Mouse (Mus musculus): ENCODE results near the gene Dhrs11. TPM values are rescaled to one million over a fixed set of nuclear protein-coding genes. Genes with fewer than 3 reads are reported as not detected.
"Not testable (repeated sequence)": the region's sequence is repeated elsewhere in the genome, so short reads cannot be mapped to it uniquely, and the experiment has no call there.

The Dhrs11 gene
- 5.5 TPM for polyA plus RNA-seq (2012; fragmentation: generic; extraction: Trizol)
- long read RNA-seq, experiment 1, partial matches to known transcripts = 1 of 3 reads
- long read RNA-seq, experiment 1, other reads (novel, unspliced or antisense) = 0 of 3 reads
- long read RNA-seq, experiment 2, partial matches to known transcripts = 0 of 4 reads
- long read RNA-seq, experiment 2, other reads (novel, unspliced or antisense) = 2 of 4 reads

GRCm38 (mm10) chr11:84828516-84829399 is at the start of gene Dhrs11:
Gene Dhrs11, minus strand, starts transcription at chr11:84828994.
- Histone ChIP-seq H3K79me3 (ENCODE audit: low read depth) (peaks cover 7% of the 10 kb centered on the region), H3K36me3 (ENCODE audit: control insufficient read depth, insufficient read depth) (peaks cover 53% of the 10 kb centered on the region), H3ac (ENCODE audit: control insufficient read depth, insufficient read length, low read depth) (peak within 1 kb of the TSS; percentile 68), H3K27me3 (ENCODE audit: control insufficient read depth, insufficient read depth, insufficient read length) (no peaks in the 10 kb centered on the region), H3K4me3 (ENCODE audit: insufficient read depth, poor library complexity, severe bottlenecking) (peak within 1 kb of the TSS; percentile 59), H3K79me2 (ENCODE audit: control insufficient read depth, insufficient read depth) (peaks cover 14% of the 10 kb centered on the region)
- TF ChIP-seq MAX (IDR thresholded peaks at IDR 0.05) (peak; percentile 75), FOSL1 (IDR thresholded peaks at IDR 0.05; ENCODE audit: insufficient read depth, low read length, poor library complexity, severe bottlenecking) (no peak), CEBPB (IDR thresholded peaks at IDR 0.05; ENCODE audit: low read depth) (no peak), MYOG (IDR thresholded peaks at IDR 0.05; ENCODE audit: control insufficient read depth, extremely low read depth, insufficient read length) (no peak), USF1 (IDR thresholded peaks at IDR 0.05; ENCODE audit: low read depth) (peak; percentile 13), MYOD1 (IDR thresholded peaks at IDR 0.05; ENCODE audit: control insufficient read depth, insufficient read length, low read depth) (no peak)

GRCm38 (mm10) chr11:84876020-84876419 is 47.2 kb upstream of the Dhrs11 start:
- peaks cover 22% of the 10 kb centered on the region for H3K79me3 ChIP-seq (ENCODE audit: low read depth)
- peaks cover 15% of the 10 kb centered on the region for H3K36me3 ChIP-seq (ENCODE audit: control insufficient read depth, insufficient read depth)
- H3K4me3 ChIP-seq (ENCODE audit: insufficient read depth, poor library complexity, severe bottlenecking); H3ac ChIP-seq (ENCODE audit: control insufficient read depth, insufficient read length, low read depth); H3K27me3 ChIP-seq (ENCODE audit: control insufficient read depth, insufficient read depth, insufficient read length): not testable (repeated sequence)
- H3K79me2 ChIP-seq (ENCODE audit: control insufficient read depth, insufficient read depth) = peaks cover 60% of the 10 kb centered on the region

GRCm38 (mm10) chr11:84873042-84873833 is 44.4 kb upstream of the Dhrs11 start:
- H3K36me3 ChIP-seq (ENCODE audit: control insufficient read depth, insufficient read depth) = peaks cover 27% of the 10 kb centered on the region
- no peak for TF ChIP-seq FOSL1 (IDR thresholded peaks at IDR 0.05; ENCODE audit: insufficient read depth, low read length, poor library complexity, severe bottlenecking)
- TF ChIP-seq MYOG (IDR thresholded peaks at IDR 0.05; ENCODE audit: control insufficient read depth, extremely low read depth, insufficient read length) = no peak
- no peak for TF ChIP-seq CTCF (IDR thresholded peaks at IDR 0.05; ENCODE audit: control insufficient read depth, insufficient read depth, insufficient read length)
- no peak for TF ChIP-seq USF1 (IDR thresholded peaks at IDR 0.05; ENCODE audit: low read depth)
- TF ChIP-seq MAX (IDR thresholded peaks at IDR 0.05) = no peak
- TF ChIP-seq MYOD1 (IDR thresholded peaks at IDR 0.05; ENCODE audit: control insufficient read depth, insufficient read length, low read depth) = no peak
- TF ChIP-seq CEBPB (IDR thresholded peaks at IDR 0.05; ENCODE audit: low read depth) = no peak
- peaks cover 56% of the 10 kb centered on the region for H3K79me2 ChIP-seq (ENCODE audit: control insufficient read depth, insufficient read depth)
- no peak overlapping the region for H3K4me3 ChIP-seq (ENCODE audit: insufficient read depth, poor library complexity, severe bottlenecking)
- peaks cover 35% of the 10 kb centered on the region for H3K79me3 ChIP-seq (ENCODE audit: low read depth)
- H3K27me3 ChIP-seq (ENCODE audit: control insufficient read depth, insufficient read depth, insufficient read length) = no peaks in the 10 kb centered on the region
- no peak overlapping the region for H3ac ChIP-seq (ENCODE audit: control insufficient read depth, insufficient read length, low read depth)

- H3K36me3 ChIP-seq (ENCODE audit: control insufficient read depth, insufficient read depth) = peaks cover 27% of the 10 kb centered on the region
- H3ac ChIP-seq (ENCODE audit: control insufficient read depth, insufficient read length, low read depth) = peak overlapping the region; percentile 91
- no peak for TF ChIP-seq USF1 (IDR thresholded peaks at IDR 0.05; ENCODE audit: low read depth)
- no peak for TF ChIP-seq FOSL1 (IDR thresholded peaks at IDR 0.05; ENCODE audit: insufficient read depth, low read length, poor library complexity, severe bottlenecking)
- TF ChIP-seq MYOG (IDR thresholded peaks at IDR 0.05; ENCODE audit: control insufficient read depth, extremely low read depth, insufficient read length) = no peak
- no peak for TF ChIP-seq MYOD1 (IDR thresholded peaks at IDR 0.05; ENCODE audit: control insufficient read depth, insufficient read length, low read depth)
- TF ChIP-seq CEBPB (IDR thresholded peaks at IDR 0.05; ENCODE audit: low read depth) = no peak
- TF ChIP-seq MAX (IDR thresholded peaks at IDR 0.05) = no peak
- TF ChIP-seq CTCF (IDR thresholded peaks at IDR 0.05; ENCODE audit: control insufficient read depth, insufficient read depth, insufficient read length) = no peak
- H3K4me3 ChIP-seq (ENCODE audit: insufficient read depth, poor library complexity, severe bottlenecking) = peak overlapping the region; percentile 96
- H3K27me3 ChIP-seq (ENCODE audit: control insufficient read depth, insufficient read depth, insufficient read length) = no peaks in the 10 kb centered on the region
- peaks cover 45% of the 10 kb centered on the region for H3K79me3 ChIP-seq (ENCODE audit: low read depth)
- peaks cover 61% of the 10 kb centered on the region for H3K79me2 ChIP-seq (ENCODE audit: control insufficient read depth, insufficient read depth)
These were observed 42.8 kb upstream of the Dhrs11 start for GRCm38 (mm10) chr11:84871548-84872069.

- peak overlapping the region; percentile 91 for H3ac ChIP-seq (ENCODE audit: control insufficient read depth, insufficient read length, low read depth)
- peaks cover 33% of the 10 kb centered on the region for H3K36me3 ChIP-seq (ENCODE audit: control insufficient read depth, insufficient read depth)
- H3K79me3 ChIP-seq (ENCODE audit: low read depth) = peaks cover 51% of the 10 kb centered on the region
- H3K4me3 ChIP-seq (ENCODE audit: insufficient read depth, poor library complexity, severe bottlenecking) = peak overlapping the region; percentile 96
- H3K27me3 ChIP-seq (ENCODE audit: control insufficient read depth, insufficient read depth, insufficient read length) = no peaks in the 10 kb centered on the region
- no peak for TF ChIP-seq USF1 (IDR thresholded peaks at IDR 0.05; ENCODE audit: low read depth)
- TF ChIP-seq MAX (IDR thresholded peaks at IDR 0.05) = peak; percentile 2
- H3K79me2 ChIP-seq (ENCODE audit: control insufficient read depth, insufficient read depth) = peaks cover 67% of the 10 kb centered on the region
These were observed 42.3 kb upstream of the Dhrs11 start for GRCm38 (mm10) chr11:84871046-84871445.

Data from C2C12 (cell line).